Mouse (Mus musculus): Measurements from ENCODE around the gene Bcl2. TPM values are rescaled to one million over a fixed set of nuclear protein-coding genes. Genes with fewer than 3 reads are reported as not detected.
"Not testable (repeated sequence)": the region's sequence is repeated elsewhere in the genome, so short reads cannot be mapped to it uniquely, and the experiment has no call there.

Bcl2 gene
- polyA plus RNA-seq, 1 experiment, result 1.2 TPM

DNA sequence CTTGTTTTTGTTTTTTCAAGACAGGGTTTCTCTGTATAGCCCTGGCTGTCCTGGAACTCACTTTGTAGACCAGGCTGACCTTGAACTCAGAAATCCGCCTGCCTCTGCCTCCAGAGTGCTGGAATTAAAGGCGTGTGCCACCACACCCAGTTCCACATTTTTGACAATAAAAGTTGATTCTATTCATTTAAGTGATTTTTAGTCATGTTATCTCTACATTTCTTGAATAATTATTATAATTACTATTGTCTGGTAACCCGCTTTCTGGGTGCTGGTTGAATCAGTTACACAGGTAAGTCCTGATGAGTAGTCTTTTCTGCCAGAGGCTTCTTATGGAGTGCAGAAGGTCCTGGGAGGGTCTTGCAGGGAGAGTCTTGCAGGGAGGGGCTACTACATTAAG is 179.2 kb downstream of the Bcl2 start:
- DNase-seq (ENCODE audit: low read depth, low spot score), result not testable (repeated sequence)
- 93% methylated on average over 3 of the region's 3 CpGs for WGBS

DNA sequence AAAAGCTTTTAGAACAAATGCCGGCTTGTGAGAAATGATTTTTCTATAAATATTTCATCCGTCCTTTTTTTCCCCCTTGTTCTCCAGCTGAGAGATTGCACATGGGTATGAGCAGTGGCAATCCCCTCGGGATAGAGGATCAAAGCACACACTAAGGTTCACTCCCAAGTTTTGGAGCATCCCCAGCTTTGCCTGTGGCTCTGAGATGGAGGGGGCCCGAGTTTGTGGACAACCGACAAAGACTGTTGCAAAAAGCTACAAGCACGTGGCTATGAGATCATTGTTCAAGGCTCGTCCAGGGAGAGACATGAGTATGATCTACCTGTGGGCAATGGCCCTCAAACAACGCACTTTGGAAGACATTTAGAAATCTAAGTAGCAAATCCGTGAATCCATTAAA is 184.5 kb downstream of the Bcl2 start:
- no peak for DNase-seq (ENCODE audit: low read depth, low spot score)
- 88% methylated on average over 9 of the region's 9 CpGs for WGBS

DNA sequence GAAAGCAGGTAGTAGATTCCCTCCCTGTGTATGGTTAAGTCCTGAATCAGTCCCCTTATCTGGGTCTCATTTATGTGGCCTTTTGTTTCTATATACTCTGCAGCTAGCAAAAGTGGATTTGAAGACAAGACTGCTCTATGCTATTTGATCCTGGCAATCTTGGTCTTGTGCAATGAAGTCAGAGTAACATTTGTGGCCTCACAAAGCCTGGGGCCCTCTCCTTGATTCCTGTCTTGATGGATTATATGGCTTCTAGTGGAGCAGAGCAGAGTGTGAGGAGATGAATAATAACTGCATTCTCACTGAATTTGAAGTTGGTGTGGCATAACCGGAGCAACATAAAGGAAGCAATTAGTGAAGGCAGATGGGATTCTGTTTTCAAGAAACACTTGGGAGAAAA is 186.5 kb downstream of the Bcl2 start:
- WGBS, result 90% methylated on average over 1 of the region's 1 CpGs
- no peak for DNase-seq (ENCODE audit: low read depth, low spot score)

DNA sequence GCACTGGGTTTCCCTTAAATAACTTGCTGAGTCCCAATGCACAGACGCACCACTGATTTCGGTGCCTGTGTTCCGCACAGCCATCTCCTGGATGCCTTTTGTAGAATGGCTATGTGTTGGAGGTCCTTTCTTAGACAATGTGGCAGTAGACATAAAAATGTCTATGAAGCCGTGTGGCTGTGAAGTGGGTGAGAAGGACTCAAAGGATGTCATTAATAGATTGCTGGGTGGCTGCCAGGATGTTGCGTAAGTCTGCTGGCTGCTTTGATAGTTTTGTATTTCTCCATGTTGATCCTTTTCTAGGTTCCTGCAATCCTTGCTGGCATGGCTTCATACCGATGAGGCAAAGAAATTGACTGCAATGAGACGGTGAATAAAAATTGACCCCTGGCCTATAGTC is 187.3 kb downstream of the Bcl2 start:
- no peak for DNase-seq (ENCODE audit: low read depth, low spot score)
- 60% methylated on average over 7 of the region's 7 CpGs for WGBS

DNA sequence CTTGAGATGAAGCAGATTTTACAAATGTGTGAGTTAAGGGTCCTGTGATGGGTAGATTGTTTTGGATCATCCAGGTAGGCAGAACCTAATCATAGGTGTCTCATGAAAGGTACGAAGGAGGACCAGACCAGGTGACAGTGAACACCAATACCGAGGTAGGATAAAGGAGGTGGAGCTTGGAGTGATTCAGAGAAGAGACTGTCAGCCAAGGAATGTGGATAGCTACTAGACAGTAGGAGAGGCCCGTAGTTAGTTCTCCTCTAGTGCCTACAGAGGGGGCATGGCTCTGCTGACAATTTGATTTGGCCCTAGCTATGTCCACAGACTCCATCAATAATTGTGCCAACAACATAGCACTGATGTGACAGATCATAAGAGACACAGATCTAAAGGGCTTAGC is 188.0 kb downstream of the Bcl2 start:
- DNase-seq (ENCODE audit: low read depth, low spot score), result no peak
- WGBS, result 68% methylated on average over 3 of the region's 3 CpGs

DNA sequence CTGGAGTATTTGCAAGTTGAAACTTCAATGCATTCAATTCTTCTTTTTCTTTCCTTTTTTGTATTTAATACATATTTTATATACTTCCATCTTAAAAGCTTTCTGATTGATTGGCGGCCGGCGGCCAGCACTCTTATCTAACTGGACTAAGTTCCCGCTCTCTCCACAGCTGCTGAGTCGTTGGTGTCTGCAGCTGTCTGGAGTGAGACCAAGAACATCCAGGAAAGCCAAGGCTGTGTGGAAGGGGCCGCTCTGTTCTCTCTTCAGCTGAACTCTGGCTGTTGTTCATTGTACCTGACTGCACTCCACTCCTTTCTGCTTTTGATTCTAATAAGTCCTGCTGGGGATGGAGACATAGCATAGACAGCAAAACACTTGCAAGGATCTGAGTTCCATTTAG is 190.3 kb downstream of the Bcl2 start:
- DNase-seq (ENCODE audit: low read depth, low spot score), result no peak
- 72% methylated on average over 6 of the region's 6 CpGs for WGBS

DNA sequence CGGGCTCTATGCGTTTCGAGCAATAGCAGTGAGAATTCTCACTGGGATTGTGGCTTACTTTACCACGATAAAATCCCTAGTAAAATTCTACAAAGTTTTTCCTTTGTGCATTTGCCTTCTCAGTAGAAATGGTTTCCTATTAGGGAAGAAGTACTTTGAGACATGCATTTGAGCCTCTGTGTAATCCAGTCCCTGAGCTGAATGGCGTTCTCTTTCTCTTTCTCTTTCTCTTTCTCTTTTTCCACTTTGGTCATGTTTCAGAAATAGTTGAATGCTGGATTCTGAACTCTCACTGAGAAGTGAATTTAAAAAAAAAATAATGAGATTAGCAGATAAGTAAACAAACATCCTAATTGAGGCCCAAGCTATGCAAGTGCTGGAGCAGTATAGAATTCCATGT is 191.1 kb downstream of the Bcl2 start:
- DNase-seq (ENCODE audit: low read depth, low spot score), result no peak
- WGBS, result 77% methylated on average over 5 of the region's 5 CpGs

DNA sequence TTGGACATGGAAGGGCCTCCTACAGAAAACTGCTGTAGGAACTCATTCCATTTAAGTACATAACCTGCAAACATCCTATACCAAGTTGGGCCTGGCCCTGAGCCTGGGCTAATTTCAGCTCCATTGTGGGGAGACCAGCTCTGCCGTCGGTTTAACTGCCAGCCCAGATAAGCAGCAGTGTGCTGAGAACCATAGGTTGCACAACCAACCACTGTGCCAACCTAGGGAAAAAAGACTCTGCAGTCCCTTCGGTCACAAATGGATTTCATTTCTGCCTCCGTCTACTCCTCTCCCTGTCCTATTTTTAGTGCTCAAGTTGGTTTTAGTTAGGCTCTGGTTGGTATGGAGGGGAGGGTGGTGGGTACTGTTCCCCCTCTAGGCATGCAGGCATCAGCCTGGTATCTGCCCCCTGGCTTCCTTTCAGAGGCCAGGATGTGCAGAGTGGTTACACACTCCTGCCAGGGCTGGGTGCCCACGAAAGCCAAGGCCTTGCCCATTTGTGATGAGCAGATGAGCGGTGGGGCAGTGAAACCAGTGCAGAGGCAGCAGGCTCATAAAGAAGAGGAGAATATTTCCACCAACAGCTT is 196.4 kb downstream of the Bcl2 start:
- 82% methylated on average over 6 of the region's 6 CpGs for WGBS
- DNase-seq (ENCODE audit: low read depth, low spot score), result no peak

DNA sequence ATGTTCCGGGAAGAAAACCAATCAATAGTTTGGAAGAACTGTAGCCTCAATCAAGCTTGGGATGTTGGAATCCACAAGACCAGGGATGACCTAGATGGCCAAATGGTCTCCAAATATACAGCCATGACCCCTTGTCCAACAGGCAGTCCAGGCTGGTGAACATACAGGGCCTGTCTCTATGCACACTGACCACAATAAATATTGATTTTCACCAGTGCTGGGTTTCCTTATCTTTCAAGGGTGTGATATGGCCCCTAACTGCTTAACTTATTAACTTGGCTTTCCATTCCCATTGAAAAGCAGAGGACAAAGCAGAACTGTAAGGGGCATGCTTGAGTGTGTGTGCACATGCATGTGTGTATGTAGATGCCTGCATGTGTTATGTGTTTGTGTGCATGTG is 197.0 kb downstream of the Bcl2 start:
- WGBS, result 91% methylated on average over 1 of the region's 1 CpGs
- no peak for DNase-seq (ENCODE audit: low read depth, low spot score)

DNA sequence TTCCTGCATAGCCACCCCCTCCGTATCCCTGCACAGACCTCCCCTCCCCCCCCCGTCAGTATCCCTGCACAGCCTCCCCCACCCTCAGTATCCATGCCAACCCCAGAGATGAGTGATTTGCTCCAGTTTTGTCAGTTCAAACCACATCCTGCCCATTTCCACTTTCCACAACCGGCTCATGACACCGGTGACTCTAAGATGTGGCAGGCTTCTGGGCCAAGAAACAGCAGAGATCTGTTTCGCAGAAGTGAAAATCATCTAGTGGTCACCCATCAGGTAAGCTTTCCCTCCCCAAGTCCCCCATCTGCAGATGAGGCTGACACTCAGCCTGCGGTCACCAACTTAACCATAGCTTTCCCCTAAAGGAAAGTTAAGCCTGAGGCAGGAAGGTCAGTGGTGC is 198.5 kb downstream of the Bcl2 start:
- 89% methylated on average over 6 of the region's 6 CpGs for WGBS
- DNase-seq (ENCODE audit: low read depth, low spot score), result no peak

DNA sequence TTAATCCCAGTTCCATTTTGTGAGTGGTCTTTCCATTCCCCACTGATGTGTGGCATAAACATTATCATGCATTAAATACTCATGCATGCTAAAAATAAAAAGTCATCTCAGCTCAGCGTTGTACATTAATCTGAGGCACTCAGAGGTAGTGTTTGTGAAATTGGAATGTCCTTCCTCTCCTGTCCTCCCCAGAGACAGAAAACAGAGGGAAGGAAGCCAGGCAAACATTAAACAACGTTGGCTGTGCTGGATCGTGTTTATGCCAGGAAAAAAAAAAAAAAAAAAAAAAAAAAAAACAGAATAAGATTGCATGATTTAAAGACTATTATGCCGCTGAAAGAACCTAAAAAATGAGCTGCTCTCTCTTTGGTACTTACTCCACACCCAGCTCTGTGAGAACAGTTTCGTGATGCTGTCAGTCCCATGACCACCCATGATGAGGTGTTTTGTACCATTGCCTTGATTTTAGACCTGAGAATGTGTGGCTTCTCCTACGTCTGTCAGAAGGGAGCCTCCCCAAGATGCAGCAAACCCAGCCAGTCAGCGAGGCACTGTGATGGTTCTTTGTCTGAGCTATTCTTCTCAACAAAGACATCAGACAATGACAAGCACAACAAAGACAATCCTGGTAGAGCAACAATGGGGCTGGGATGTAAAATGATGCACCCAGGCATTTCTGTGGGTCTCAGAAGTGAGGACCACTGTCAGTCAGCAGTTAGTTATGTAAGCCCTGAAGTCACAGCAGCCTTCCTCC is 200.0 kb downstream of the Bcl2 start:
- no peak for DNase-seq (ENCODE audit: low read depth, low spot score)
- WGBS, result 48% methylated on average over 7 of the region's 7 CpGs

DNA sequence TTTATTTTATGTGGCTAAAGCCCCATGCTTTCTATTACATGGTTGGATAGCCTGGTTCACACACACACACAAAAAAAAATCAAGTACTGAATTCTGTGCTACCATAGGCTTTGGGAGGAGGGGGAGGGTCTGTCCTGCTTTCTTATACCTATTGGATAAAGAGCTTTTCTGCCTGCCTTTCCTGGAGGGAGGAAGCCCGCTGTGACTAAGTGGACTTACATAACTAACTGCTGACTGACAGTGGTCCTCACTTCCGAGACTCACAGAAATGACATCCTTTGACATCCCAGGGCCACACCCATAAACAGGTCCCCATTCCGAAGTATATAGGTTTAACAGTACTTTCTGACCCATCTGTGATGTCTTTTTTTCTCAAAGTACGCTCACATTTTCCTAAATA is 200.6 kb downstream of the Bcl2 start:
- WGBS, result 63% methylated on average over 4 of the region's 4 CpGs

DNA sequence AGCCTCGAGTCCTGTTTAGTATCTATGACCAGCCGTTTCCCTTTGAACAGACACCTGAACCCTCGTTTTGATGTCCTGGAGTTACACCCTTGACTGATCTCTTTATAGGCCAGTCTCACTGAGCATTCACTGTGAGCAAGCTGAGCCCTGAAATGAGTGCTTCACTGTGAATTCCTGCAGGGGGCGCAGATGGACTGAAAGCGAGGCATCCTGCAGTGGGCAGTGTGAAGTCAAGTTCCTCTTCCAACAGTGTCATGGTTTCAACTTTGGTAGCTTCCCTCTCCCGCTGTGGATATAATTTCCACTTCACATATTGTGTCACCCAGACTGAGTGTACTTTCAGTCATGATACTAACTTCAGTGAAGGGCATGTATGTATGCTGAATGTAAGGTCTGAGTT is 202.5 kb downstream of the Bcl2 start:
- DNase-seq (ENCODE audit: low read depth, low spot score), result peak; percentile 45
- WGBS, result 16% methylated on average over 6 of the region's 6 CpGs

More for the DNA sequence above, 200.6 kb downstream of the Bcl2 start:
- DNase-seq (ENCODE audit: low read depth, low spot score), result no peak

DNA sequence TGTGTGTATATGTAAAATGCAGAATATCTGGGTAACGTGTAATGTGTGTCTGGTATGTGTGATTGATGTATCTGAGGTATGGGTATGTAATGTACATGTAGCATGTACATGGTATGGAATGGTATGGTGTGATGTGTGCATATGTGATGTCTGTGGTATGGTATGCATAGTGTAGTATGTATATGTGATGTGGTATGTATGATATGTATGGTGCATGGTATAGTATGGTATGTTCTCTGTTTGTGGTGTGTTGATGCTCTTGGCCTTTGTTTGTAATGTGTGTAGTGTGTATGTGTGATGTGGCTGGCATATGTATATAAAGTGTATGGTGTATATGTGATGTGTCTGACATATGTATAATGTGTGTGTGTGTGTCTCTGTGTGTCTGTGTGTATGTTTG is 206.5 kb downstream of the Bcl2 start:
- DNase-seq (ENCODE audit: low read depth, low spot score), result no peak
- 84% methylated on average over 1 of the region's 1 CpGs for WGBS

DNA sequence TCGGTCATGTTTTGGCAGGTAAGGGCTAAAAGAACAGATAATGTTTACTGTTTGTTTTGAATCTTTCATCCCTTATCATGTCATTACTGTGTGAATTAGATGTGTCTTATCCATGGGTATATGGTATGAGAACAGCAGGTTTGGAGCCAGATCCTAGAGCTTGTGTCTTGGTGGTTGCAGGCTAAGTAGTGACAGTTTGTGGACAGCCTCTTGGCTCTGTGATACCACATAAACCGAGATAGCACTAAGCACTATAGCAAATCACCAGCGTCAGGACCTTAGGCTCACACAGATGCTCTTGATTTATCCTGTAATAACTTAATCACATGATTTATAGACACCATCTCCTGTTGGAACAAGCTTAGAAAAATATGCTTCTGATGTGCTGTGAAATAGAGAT is 210.2 kb downstream of the Bcl2 start:
- no peak for DNase-seq (ENCODE audit: low read depth, low spot score)
- WGBS, result 87% methylated on average over 3 of the region's 3 CpGs

DNA sequence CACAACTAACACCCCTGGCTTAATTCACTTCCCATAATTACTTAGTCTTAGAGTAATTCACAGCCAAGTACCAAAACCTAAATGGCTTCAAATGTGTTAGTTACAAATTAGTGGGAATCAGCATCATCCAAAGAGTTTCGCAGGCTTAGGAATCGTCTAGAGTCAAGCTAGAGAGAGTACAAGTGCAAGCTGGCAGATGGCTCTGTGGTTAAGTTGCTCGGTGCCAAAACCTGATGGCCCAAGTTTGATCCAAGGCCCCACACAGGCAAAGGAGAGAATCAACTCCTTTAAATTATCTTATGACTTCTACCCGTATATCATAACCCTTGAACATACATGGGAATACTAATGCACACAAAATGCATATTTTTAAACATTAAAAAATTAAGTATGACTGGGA is 210.7 kb downstream of the Bcl2 start:
- 91% methylated on average over 4 of the region's 4 CpGs for WGBS
- no peak for DNase-seq (ENCODE audit: low read depth, low spot score)

DNA sequence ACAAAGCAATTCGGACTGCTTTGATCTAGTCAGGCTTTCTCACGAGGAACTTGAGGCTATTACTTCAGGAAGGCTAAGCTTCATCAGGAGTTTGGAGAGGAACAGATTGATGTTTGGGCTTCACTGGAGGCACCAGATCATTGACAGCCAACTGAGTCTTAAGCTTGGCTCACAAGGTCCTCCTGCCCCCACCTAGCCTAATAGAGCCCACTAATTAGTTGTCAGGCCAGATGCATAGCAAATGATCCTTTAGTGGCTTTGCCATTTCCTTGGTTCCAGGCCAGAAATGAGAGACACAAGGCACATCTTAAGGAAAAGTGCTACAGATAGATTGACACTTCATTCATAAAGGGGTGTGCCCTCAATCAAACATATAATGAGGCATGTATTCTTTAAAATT is 216.1 kb downstream of the Bcl2 start:
- 70% methylated on average over 2 of the region's 2 CpGs for WGBS
- DNase-seq (ENCODE audit: low read depth, low spot score), result no peak

Other genes with a start within 250 kb of the Bcl2 start
- gene Kdsr, start 45.5 kb upstream of the Bcl2 start, polyA plus RNA-seq (2012; rRNA removed), result 7.7 and 19.5 TPM in 2 replicates
- 15.5 and 20.9 TPM in 2 replicates for gene Vps4b, start 82.5 kb upstream of the Bcl2 start, polyA plus RNA-seq (2012; rRNA removed)
- 0.86 and 1.4 TPM in 2 replicates for gene Serpinb5, start 146.9 kb upstream of the Bcl2 start, polyA plus RNA-seq (2012; rRNA removed)
- gene Serpinb12, start 220.2 kb upstream of the Bcl2 start, polyA plus RNA-seq (2012; rRNA removed), result not detected in 2 replicates

All from large intestine, adult 2 months (tissue).